8 mouse cellular contexts compared by ENCODE assay signal in the genomic region with DNA sequence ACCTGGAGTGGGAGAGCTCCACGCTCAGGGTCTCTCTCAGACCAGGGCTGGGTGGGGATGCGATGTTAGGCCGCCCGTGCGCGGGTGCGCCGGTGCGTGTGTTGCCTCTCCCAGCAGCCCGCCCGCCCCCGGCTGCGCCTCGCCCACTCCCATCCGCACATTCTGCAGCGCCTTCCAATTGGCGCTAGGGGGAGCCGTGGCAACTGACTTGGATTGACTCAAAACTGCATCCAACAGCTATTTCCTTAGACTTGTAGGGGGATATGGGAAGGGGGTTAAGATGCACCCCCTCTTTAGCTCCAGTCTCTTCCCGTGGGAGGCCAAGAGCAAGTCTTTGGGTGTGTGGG. TPM values are rescaled to one million over a fixed set of nuclear protein-coding genes. Genes with fewer than 3 reads are reported as not detected.
A peak's percentile ranks its signal among the peaks of the same experiment; 100 is the strongest.
DNase-seq lines count a peak whose midpoint lies in the region; ATAC-seq and TF ChIP-seq lines count a peak whose summit lies in the region.

No protein-coding gene starts in this region.

- peak; percentile 82 for DNase-seq in Muller cell, postnatal 12 days (ENCODE audit: inconsistent ontology term)
- DNase-seq in cerebellum, adult 2 months, result peak in 1 of 2 experiments; percentile 70
- peak; percentile 74 to 82 for DNase-seq in frontal cortex, postnatal 14 days (ENCODE audit: low spot score in 2 of 2)
- DNase-seq in left cerebral cortex, adult 9 months (ENCODE audit: low spot score in 2 of 2), result peak; percentile 50 to 87
- peak; percentile 87 for DNase-seq in right cerebral cortex, adult 18-20 months
- DNase-seq in urinary bladder, postnatal 4 days (ENCODE audit: low spot score in 2 of 2), result peak; percentile 76 to 84

- no peak overlapping the region for H3K27ac ChIP-seq in cerebellum, adult 2 months (ENCODE audit: insufficient read depth, low read length)
- H3K27ac ChIP-seq in macrophage, result no peak overlapping the region

- no peaks in the 10 kb centered on the region for H3K36me3 ChIP-seq in macrophage (ENCODE audit: inconsistent target)

- TF ChIP-seq POLR2A in cerebellum, adult 2 months (IDR thresholded peaks at IDR 0.05; ENCODE audit: borderline replicate concordance, insufficient read depth, low read length), result no peak

- TF ChIP-seq CTCF in cerebellum, adult 2 months (IDR thresholded peaks at IDR 0.05; ENCODE audit: borderline replicate concordance, insufficient read depth, low read depth, low read length), result peak; percentile 81

- H3K27me3 ChIP-seq in cerebellum, adult 2 months (ENCODE audit: control insufficient read depth, insufficient read depth, low read length), result no peaks in the 10 kb centered on the region; the same call in 1 of the 2 replicates

- H3K4me3 ChIP-seq in cerebellum, adult 2 months (replicated peaks; ENCODE audit: insufficient read depth, low read depth, low read length), result peak overlapping the region; percentile 79
- H3K4me3 ChIP-seq in macrophage (ENCODE audit: inconsistent target), result peak overlapping the region; percentile 28

- peak; percentile 58 for ATAC-seq in inflammation-experienced regulatory T-cells, adult 6 months

- WGBS in cerebellum, adult 2 months, result under 1% methylated on average over 19 of the region's 19 CpGs
- under 1% methylated on average over 13 of the region's 19 CpGs for WGBS in macrophage (ENCODE audit: missing documents)

- no peaks in the 10 kb centered on the region for H3K79me2 ChIP-seq in macrophage (ENCODE audit: inconsistent target)

- H3K4me1 ChIP-seq in cerebellum, adult 2 months (ENCODE audit: control insufficient read depth, insufficient read depth, low read length), result peaks cover 5% of the 10 kb centered on the region; the same call in 1 of the 2 replicates

RNA-seq across cellular contexts. Expression of gene Ier5l, which starts 4.2 kb away (rescaled TPM):
- polyA plus RNA-seq in cerebellum, adult 2 months (2012; rRNA removed), result 5.1 and 7.5 TPM in 2 replicates
- not detected for polyA plus RNA-seq in inflammation-experienced regulatory T-cells, adult 6 months (2017; shearing (Covaris generic))
- 1 to 10 TPM in 5 of 26 experiments, under 1 TPM in 16, not detected in 5; 0.31 to 6.4 (median 0.72) TPM for total RNA-seq in macrophage (2018; cell fraction: chromatin; rRNA removed)
- 10 to 100 TPM in 3 of 26 experiments, 1 to 10 TPM in 13, under 1 TPM in 10; 0.11 to 10.3 (median 1.2) TPM for total RNA-seq in macrophage (2018; cell fraction: cytosol; rRNA removed)
- 1 to 10 TPM in 8 of 26 experiments, under 1 TPM in 17, not detected in 1; 0.18 to 6.9 (median 0.66) TPM for total RNA-seq in macrophage (2018; cell fraction: nucleus; rRNA removed)
- 2.4 to 6.5 TPM (median 4.4 TPM) in 3 replicates for polyA plus RNA-seq in macrophage (2018)

RNA-seq across cellular contexts. Expression of gene Ptpa, which starts 53.9 kb away (rescaled TPM):
- polyA plus RNA-seq in cerebellum, adult 2 months (2012; rRNA removed), result 204 and 207 TPM in 2 replicates
- polyA plus RNA-seq in inflammation-experienced regulatory T-cells, adult 6 months (2017; shearing (Covaris generic)), result 10 to 100 TPM; 36.5 to 78.0 (median 49.8) TPM
- 100 to 1,000 TPM in 11 of 26 experiments, 10 to 100 TPM in 15; 20.3 to 162 (median 87.2) TPM for total RNA-seq in macrophage (2018; cell fraction: chromatin; rRNA removed)
- 100 to 1,000 TPM in 12 of 26 experiments, 10 to 100 TPM in 14; 72.0 to 130 (median 96.1) TPM for total RNA-seq in macrophage (2018; cell fraction: cytosol; rRNA removed)
- total RNA-seq in macrophage (2018; cell fraction: nucleus; rRNA removed), result 100 to 1,000 TPM in 12 of 26 experiments, 10 to 100 TPM in 14; 38.4 to 151 (median 88.4) TPM
- 54.9 to 121 TPM (median 116 TPM) in 3 replicates for polyA plus RNA-seq in macrophage (2018)

RNA-seq across cellular contexts. Expression of gene Crat, which starts 54.2 kb away (rescaled TPM):
- polyA plus RNA-seq in cerebellum, adult 2 months (2012; rRNA removed), result 50.9 and 52.1 TPM in 2 replicates
- 1 to 10 TPM; 1.8 to 2.6 (median 1.9) TPM for polyA plus RNA-seq in inflammation-experienced regulatory T-cells, adult 6 months (2017; shearing (Covaris generic))
- total RNA-seq in macrophage (2018; cell fraction: chromatin; rRNA removed), result 10 to 100 TPM in 23 of 26 experiments, 1 to 10 TPM in 3; 5.1 to 67.3 (median 23.7) TPM
- 10 to 100 TPM; 28.0 to 69.0 (median 38.0) TPM for total RNA-seq in macrophage (2018; cell fraction: cytosol; rRNA removed)
- total RNA-seq in macrophage (2018; cell fraction: nucleus; rRNA removed), result 10 to 100 TPM in 25 of 26 experiments, 1 to 10 TPM in 1; 9.1 to 56.5 (median 24.8) TPM
- polyA plus RNA-seq in macrophage (2018), result 37.2 to 68.4 TPM (median 59.5 TPM) in 3 replicates

Comparison
In these comparisons a context has a peak if more than half of its experiments do, and no peak if none do; other contexts are left out.
1. RNA of gene Crat, which starts 54.2 kb away (polyA plus RNA-seq): 37.2 to 68.4 TPM in macrophage and 50.9 to 52.1 TPM in cerebellum, adult 2 months; 1.8 to 2.6 TPM in inflammation-experienced regulatory T-cells, adult 6 months; every median in the first group is over 10 times any median in the second.